In the genomic region with DNA sequence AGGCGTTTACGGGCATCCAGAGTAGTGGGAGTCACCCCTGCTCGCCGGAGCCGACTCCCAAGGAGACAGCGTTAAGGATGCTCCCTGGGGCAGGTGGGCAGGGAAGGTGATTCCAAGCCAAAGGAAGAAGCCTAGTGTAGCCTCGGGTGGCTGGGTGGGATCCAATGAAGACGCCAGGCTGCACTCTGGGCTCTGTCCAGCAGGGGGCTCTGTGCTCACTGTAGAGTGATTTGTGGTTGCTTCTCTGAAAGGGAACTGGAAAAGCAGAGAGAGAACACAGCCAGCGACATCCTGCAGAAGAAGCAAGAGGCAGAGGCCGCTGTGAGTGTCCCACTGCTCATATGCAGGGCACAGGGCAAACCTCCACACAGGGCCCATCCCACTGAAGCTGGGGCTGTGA, we compare ENCODE assay signal across 7 mouse cellular contexts. TPM values are rescaled to one million over a fixed set of nuclear protein-coding genes. Genes with fewer than 3 reads are reported as not detected.
DNase-seq lines count a peak whose midpoint lies in the region; ATAC-seq lines count a peak whose summit lies in the region.

No protein-coding gene starts in this region.

- no peaks in the 10 kb centered on the region for H3K4me1 ChIP-seq in forebrain, embryonic 14.5 days (ENCODE audit: control insufficient read depth, insufficient read depth, low read length)
- peaks cover 3% of the 10 kb centered on the region; the same call in 1 of the 2 replicates for H3K4me1 ChIP-seq in hindbrain, embryonic 15.5 days (replicated peaks)
- H3K4me1 ChIP-seq in midbrain, embryonic 10.5 days: peaks cover 6% of the 10 kb centered on the region

- no peak overlapping the region for H3K27ac ChIP-seq in forebrain, embryonic 14.5 days (ENCODE audit: low read depth, low read length)
- H3K27ac ChIP-seq in hindbrain, embryonic 15.5 days (replicated peaks): no peak overlapping the region
- no peak overlapping the region for H3K27ac ChIP-seq in midbrain, embryonic 10.5 days (replicated peaks)

- H3K4me3 ChIP-seq in forebrain, embryonic 14.5 days (ENCODE audit: low read depth, low read length): no peak overlapping the region
- H3K4me3 ChIP-seq in hindbrain, embryonic 15.5 days: no peak overlapping the region
- no peak overlapping the region for H3K4me3 ChIP-seq in midbrain, embryonic 10.5 days

- peaks cover 76% of the 10 kb centered on the region for H3K36me3 ChIP-seq in forebrain, embryonic 14.5 days (ENCODE audit: control insufficient read depth, insufficient read depth, low read length)
- H3K36me3 ChIP-seq in hindbrain, embryonic 15.5 days: peaks cover 38% of the 10 kb centered on the region
- peaks cover 97% of the 10 kb centered on the region for H3K36me3 ChIP-seq in midbrain, embryonic 10.5 days

- H3K9ac ChIP-seq in forebrain, embryonic 14.5 days (ENCODE audit: low read length): no peak overlapping the region
- H3K9ac ChIP-seq in hindbrain, embryonic 15.5 days: no peak overlapping the region

- peak; percentile 37; the same call in 1 of the 2 replicates for ATAC-seq in cerebellum, adult (ENCODE audit: insufficient number of reproducible peaks, low FRiP score, low TSS enrichment)
- ATAC-seq in forebrain, embryonic 14.5 days: 0 out of 2 replicates have a peak, but pooled peaks have one; percentile 21
- ATAC-seq in hindbrain, embryonic 15.5 days (ENCODE audit: low FRiP score, low read depth): peak; percentile 25; the same call in 1 of the 2 replicates

- no peaks in the 10 kb centered on the region for H3K9me3 ChIP-seq in forebrain, embryonic 14.5 days (replicated peaks; ENCODE audit: control insufficient read depth, low read length)
- no peaks in the 10 kb centered on the region for H3K9me3 ChIP-seq in hindbrain, embryonic 15.5 days
- no peaks in the 10 kb centered on the region; the same call in 1 of the 2 replicates for H3K9me3 ChIP-seq in midbrain, embryonic 10.5 days (replicated peaks)

- WGBS in forebrain, embryonic 14.5 days: 47% methylated on average over 10 of the region's 10 CpGs
- WGBS in hindbrain, embryonic 15.5 days: 40% methylated on average over 10 of the region's 10 CpGs
- 52% methylated on average over 10 of the region's 10 CpGs for WGBS in midbrain, embryonic 10.5 days

- DNase-seq in R1 (ENCODE audit: low read depth, low spot score): peak; percentile 88
- peak; percentile 89 for DNase-seq in forebrain, embryonic 14.5 days (ENCODE audit: low spot score)
- DNase-seq in left cerebral cortex, adult 8-10 months (ENCODE audit: low spot score in 2 of 2): peak; percentile 60 to 94
- peak; percentile 81 for DNase-seq in midbrain, embryonic 10.5 days (ENCODE audit: low spot score)
- DNase-seq in right cerebral cortex, postnatal 36 days (ENCODE audit: low spot score in 2 of 2): peak; percentile 80 to 85

- no peaks in the 10 kb centered on the region for H3K27me3 ChIP-seq in forebrain, embryonic 14.5 days (replicated peaks; ENCODE audit: control insufficient read depth, insufficient read depth, low read length)
- no peaks in the 10 kb centered on the region for H3K27me3 ChIP-seq in hindbrain, embryonic 15.5 days
- H3K27me3 ChIP-seq in midbrain, embryonic 10.5 days (ENCODE audit: low read depth, poor library complexity, severe bottlenecking): no peaks in the 10 kb centered on the region

- H3K4me2 ChIP-seq in forebrain, embryonic 14.5 days (ENCODE audit: low read length): no peak overlapping the region
- H3K4me2 ChIP-seq in hindbrain, embryonic 15.5 days: no peak overlapping the region

RNA-seq across cellular contexts. Expression of gene Thap3, which starts 11.0 kb away (rescaled TPM):
- 29.7 and 30.0 TPM in 2 replicates for polyA plus RNA-seq in forebrain, embryonic 14.5 days (2014; fragmentation: Nextera tagmentation; extraction: Ambion mirVana)
- 35.7 and 36.7 TPM in 2 replicates for polyA plus RNA-seq in hindbrain, embryonic 15.5 days (2015; fragmentation: Nextera tagmentation; extraction: Ambion mirVana)
- 10 to 100 TPM; 17.5 to 27.0 (median 24.0) TPM for total RNA-seq in left cerebral cortex, adult 8-10 months (2022)
- polyA plus RNA-seq in midbrain, embryonic 10.5 days (2016; fragmentation: Nextera tagmentation; extraction: Ambion mirVana): 32.1 and 36.2 TPM in 2 replicates

RNA-seq across cellular contexts. Expression of gene Phf13, which starts 18.3 kb away (rescaled TPM):
- polyA plus RNA-seq in forebrain, embryonic 14.5 days (2014; fragmentation: Nextera tagmentation; extraction: Ambion mirVana): 11.8 and 14.6 TPM in 2 replicates
- 23.1 and 25.5 TPM in 2 replicates for polyA plus RNA-seq in hindbrain, embryonic 15.5 days (2015; fragmentation: Nextera tagmentation; extraction: Ambion mirVana)
- 10 to 100 TPM; 15.4 to 17.4 (median 15.8) TPM for total RNA-seq in left cerebral cortex, adult 8-10 months (2022)
- polyA plus RNA-seq in midbrain, embryonic 10.5 days (2016; fragmentation: Nextera tagmentation; extraction: Ambion mirVana): 23.9 and 30.4 TPM in 2 replicates

RNA-seq across cellular contexts. Expression of gene Klhl21, which starts 30.9 kb away (rescaled TPM):
- 0.69 and 1.8 TPM in 2 replicates for polyA plus RNA-seq in forebrain, embryonic 14.5 days (2014; fragmentation: Nextera tagmentation; extraction: Ambion mirVana)
- 4.7 and 5.4 TPM in 2 replicates for polyA plus RNA-seq in hindbrain, embryonic 15.5 days (2015; fragmentation: Nextera tagmentation; extraction: Ambion mirVana)
- 10 to 100 TPM; 15.8 to 21.0 (median 19.3) TPM for total RNA-seq in left cerebral cortex, adult 8-10 months (2022)
- 6.9 and 8.5 TPM in 2 replicates for polyA plus RNA-seq in midbrain, embryonic 10.5 days (2016; fragmentation: Nextera tagmentation; extraction: Ambion mirVana)

RNA-seq across cellular contexts. Expression of gene Dnajc11, which starts 44.3 kb away (rescaled TPM):
- 67.9 and 78.9 TPM in 2 replicates for polyA plus RNA-seq in forebrain, embryonic 14.5 days (2014; fragmentation: Nextera tagmentation; extraction: Ambion mirVana)
- polyA plus RNA-seq in hindbrain, embryonic 15.5 days (2015; fragmentation: Nextera tagmentation; extraction: Ambion mirVana): 79.8 and 81.6 TPM in 2 replicates
- total RNA-seq in left cerebral cortex, adult 8-10 months (2022): 10 to 100 TPM; 51.5 to 75.7 (median 62.5) TPM
- 107 and 108 TPM in 2 replicates for polyA plus RNA-seq in midbrain, embryonic 10.5 days (2016; fragmentation: Nextera tagmentation; extraction: Ambion mirVana)

RNA-seq across cellular contexts. Expression of gene Zbtb48, which starts 49.7 kb away (rescaled TPM):
- 17.2 and 21.6 TPM in 2 replicates for polyA plus RNA-seq in forebrain, embryonic 14.5 days (2014; fragmentation: Nextera tagmentation; extraction: Ambion mirVana)
- 18.3 and 18.5 TPM in 2 replicates for polyA plus RNA-seq in hindbrain, embryonic 15.5 days (2015; fragmentation: Nextera tagmentation; extraction: Ambion mirVana)
- 10 to 100 TPM; 11.7 to 17.5 (median 14.0) TPM for total RNA-seq in left cerebral cortex, adult 8-10 months (2022)
- 18.7 and 25.6 TPM in 2 replicates for polyA plus RNA-seq in midbrain, embryonic 10.5 days (2016; fragmentation: Nextera tagmentation; extraction: Ambion mirVana)
